Mouse (Mus musculus) CD4-positive helper T cell, adult 2 months (primary cell): ENCODE results near the gene Camk1.

Experiments used
- DNase-seq: peaks from one replicate; pipeline ENCODE4 v3.0.0-alpha.2; 2012; ENCODE audit warnings: low read depth, missing footprints, low spot score

Gene Camk1

DNA sequence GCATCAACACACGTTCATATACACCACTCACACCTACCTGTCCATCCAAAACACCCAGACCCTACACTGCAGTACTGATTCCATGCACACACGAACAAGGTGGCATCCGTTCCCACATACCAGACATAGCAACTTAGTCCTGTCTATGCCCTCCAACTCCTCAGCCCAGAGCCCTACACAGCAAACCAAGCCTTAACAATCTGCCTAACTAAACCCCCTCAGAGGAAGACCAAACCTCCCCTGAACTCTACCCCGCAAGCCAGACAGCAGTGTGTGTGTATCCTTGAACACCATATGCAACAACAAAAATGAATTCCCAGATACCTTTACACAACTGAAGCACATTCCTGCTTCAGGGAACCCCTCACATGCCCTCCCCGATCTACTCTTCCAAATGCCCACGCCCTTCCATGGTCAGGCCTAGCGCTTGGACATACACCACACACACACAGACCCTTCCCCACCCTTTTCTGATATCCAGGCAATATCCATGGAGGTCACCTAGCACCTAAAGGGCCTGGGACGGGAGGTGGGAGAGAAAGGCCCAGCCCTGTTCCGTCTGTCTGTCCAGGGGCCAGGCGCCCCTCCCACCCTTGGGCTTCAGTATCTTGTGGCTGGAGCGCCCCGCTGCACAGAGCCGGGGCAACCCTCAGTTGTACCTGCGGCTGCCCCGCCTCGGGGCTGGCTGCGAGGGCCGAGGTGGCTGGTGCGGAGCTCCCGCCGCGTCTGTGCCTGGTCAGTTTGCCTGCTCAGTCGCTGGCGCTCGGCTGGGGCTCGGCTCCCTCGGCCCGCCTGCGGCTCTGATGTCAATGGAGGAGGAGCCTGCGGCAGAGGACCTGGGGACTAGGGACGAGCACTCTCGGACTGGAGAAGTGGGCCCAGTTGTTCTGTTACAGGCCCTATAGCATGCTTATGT lies at the start of gene Camk1:
Camk1 (minus strand) TSS at position 808 of the 916 bp plus-strand sequence.
- DNase-seq: no peak

- no peak for DNase-seq
These were observed 48.7 kb upstream of the Camk1 start for GRCm38 (mm10) chr6:113392387-113393071.

GRCm38 (mm10) chr6:113392015-113392386 lies 48.2 kb upstream of the Camk1 start:
- no peak for DNase-seq

DNA sequence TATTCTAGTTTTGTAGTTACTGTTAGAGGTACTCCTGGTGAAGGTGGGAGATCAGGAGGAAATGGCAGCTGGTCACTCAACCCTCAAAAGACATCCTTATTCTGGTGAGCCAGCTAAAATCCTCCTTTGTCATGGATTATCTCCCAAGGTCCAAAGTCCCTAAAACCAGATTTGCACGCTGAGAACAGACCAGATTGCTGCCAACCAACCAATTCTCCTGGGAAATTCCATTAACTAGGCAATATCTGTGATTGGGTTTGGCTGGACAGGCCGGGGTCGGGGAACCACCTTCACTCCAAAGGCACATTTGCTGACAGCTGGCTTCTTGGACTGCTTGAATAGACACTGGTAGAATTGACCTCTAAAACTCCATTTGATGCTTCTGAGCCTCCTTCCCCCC lies 46.9 kb upstream of the Camk1 start:
- no peak for DNase-seq

GRCm38 (mm10) chr6:113388960-113389359 lies 45.2 kb upstream of the Camk1 start, which contains the start of gene Ttll3:
Gene Ttll3, plus strand, starts transcription at chr6:113389260.
- DNase-seq: no peak

DNA sequence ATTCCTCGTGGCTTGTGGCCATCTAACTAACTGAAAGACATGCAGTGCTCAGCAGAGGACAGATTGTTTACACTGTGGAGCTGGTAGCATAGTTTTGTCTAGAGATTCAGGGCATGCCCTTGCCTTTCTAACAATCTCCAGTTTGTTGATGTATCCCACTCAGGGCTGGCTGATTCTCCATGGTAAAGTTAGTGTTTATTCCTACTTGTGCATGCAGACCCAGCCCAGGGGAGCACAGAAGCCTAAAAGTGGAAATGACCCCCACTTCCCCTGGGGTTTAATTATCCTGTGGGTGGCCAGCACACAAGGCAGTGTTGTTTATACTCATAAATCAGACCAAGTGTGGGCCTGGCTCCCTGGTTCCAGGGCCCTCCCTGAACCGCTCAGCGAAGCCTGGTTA lies 42.2 kb upstream of the Camk1 start:
- DNase-seq: no peak

DNA sequence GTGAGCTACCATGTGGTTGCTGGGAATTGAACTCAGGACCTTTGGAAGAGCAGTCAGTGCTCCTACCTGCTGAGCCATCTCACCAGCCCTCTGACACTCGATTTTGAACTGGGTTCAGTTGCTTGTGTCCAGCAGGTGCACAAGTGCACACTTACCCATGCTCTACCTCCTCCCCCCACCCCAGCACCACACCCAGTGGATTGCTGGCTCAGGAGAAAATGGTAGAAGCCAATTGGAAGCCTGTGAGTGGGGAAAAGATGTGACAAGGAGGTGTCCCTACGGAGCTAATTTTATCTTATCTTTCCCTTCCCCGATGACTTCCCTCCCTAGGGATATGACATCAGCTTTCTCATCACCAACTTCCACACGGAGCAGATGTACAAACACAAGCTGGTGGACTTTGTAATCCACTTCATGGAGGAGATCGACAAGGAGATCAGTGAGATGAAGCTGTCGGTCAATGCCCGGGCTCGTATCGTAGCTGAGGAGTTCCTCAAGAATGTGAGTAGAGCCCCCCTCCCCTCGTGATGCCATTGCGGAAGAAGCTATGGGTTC lies 41.5 kb upstream of the Camk1 start:
- no peak for DNase-seq

GRCm38 (mm10) chr6:113384351-113384927 lies 40.7 kb upstream of the Camk1 start:
- no peak for DNase-seq

DNA sequence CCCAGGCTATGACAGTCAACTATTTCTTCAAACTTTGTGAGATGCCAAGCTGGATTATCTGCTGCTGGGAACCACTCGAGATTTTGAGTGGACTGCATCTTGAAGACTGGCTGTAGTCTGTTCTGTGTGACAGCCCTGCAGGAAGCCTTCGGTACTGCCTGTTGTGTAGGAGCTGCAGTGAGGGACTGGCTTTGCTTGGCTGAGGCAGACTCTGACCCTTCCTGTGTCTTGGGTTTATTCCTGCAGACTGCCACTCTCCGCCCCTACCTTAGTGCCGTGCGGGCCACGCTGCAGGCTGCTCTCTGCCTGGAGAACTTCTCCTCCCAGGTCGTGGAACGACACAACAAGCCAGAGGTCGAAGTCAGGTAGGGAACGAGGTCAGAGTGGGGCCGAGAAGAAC lies 36.7 kb upstream of the Camk1 start:
- no peak for DNase-seq

GRCm38 (mm10) chr6:113379246-113379645 lies 35.5 kb upstream of the Camk1 start:
- peak; percentile 7 for DNase-seq

DNA sequence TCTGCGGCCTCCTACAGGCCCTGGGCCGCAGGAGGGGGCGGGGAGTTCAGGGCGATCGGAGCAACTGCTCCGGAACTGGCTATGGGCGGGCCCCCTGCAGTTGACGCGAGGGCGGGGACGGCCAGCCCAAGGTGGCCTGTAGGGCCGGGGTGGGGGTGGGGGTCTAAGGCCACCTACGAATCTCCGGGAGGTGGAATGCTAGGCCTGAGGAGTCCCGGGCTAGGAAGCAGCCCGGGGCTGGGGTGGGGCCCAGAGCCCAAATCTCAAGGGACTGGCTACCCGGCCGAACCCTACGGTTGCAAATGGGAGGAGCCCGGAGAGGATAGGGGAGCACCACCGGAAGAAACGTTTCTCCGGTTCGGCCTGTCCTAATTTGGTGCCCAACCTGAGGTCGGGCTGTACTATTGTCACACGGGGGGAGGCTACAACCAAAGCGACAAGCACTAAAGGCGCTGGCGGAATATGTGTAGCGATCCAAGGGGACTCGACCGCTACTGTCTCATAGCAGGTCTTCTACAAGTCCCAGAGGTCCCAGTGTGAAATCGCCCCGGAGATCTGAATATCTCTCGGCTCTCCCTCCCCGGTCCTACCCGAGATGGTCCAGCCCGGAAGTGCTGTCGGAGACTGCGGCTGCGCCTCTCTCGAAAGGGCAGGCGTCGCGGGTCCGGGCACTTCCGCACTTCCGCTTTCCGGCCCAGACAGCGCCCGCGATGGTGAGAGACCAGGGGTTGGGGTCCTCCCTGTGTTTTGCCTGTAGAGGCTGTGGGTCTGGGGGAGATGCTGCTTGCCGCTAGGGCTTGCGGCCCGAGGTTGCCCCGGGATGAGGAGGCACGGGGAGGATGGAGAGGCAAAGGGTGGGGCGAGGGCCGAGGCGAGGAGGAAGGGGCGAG lies 34.0 kb upstream of the Camk1 start, which contains the start of the genes Tada3 and Arpc4:
Tada3 (minus strand) TSS at position 388 of the 890 bp plus-strand sequence.
Arpc4 (plus strand) TSS at position 620 of the 890 bp plus-strand sequence.
- peak; percentile 94 for DNase-seq

GRCm38 (mm10) chr6:113377172-113377495 lies 33.4 kb upstream of the Camk1 start:
- no peak for DNase-seq

DNA sequence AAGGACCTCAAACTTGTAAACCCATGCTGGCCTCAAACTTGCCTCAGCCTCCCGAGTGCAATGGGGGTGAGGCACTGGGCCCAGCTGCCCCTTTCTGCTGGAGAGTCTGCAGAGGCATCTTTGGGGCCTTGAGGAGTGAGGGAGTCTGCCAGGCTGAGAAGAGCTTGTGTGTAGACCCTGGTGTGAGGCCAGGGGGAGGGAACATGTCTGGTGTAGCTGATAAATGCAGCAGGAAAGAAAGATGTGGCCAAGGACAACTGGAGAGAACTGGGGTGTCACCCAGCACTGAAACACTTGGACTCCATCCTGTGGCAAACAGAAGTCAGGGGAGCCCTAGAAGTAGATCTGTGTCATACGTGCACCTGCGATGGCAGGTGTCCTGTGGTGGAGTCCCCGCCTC lies 29.7 kb upstream of the Camk1 start:
- no peak for DNase-seq

DNA sequence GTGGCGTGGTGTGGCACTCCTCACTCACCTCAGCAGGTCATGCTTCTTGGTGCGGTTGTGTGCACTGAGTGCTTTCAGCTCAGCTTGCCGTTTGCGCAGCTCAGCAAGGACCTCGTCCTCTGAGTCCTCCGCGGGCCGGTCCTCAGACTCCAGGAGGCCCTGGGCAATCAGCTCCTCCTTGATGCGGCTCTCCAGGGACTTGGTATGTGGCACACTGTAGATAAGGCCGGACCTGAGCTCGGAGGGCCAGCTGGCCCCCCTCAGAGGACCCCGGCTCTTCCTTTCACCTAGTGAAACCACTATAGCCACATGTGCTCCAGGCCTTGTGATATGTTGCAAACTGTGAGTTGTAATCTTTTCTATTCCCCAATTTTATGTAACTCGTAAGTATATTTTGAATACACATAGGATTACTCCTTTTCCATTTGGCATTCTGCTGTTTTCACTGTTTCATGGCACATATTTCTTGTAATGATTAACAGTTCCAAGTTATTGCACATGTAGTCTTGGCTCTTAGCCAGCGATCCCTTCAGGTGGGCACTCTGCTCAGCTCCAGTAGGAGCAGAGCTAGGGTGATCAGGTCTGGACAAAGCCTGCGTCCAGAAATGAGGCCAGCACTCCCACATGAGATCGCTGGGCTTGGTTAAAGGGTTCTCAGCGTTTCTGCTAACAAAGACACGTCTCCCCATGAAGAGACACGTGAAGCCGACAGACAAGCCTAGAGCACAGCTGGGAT lies 26.6 kb upstream of the Camk1 start:
- DNase-seq: no peak

GRCm38 (mm10) chr6:113368577-113368976 lies 24.8 kb upstream of the Camk1 start:
- DNase-seq: no peak

DNA sequence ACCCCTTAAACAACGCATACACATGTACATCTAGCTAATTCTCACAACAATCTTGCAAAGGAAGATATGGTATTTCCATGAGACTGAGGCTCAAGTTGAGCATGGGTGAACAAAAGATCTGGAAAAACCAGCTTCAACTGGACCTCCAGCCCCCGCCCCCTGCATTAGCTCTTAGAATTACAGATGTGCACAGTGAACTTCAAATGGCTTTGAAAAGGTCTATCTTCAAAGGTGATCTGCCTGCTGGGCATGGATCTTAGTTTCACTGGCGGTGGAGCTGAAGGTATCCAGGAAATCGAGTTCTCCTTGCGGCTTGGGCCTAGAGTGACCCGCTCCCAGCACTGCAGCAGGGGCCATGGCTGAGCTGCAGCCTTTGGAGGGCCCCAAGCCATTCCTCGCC lies 24.3 kb upstream of the Camk1 start:
- no peak for DNase-seq

- DNase-seq: no peak
These were observed 23.8 kb upstream of the Camk1 start for GRCm38 (mm10) chr6:113367574-113367973.

GRCm38 (mm10) chr6:113366639-113367038 lies 22.9 kb upstream of the Camk1 start:
- no peak for DNase-seq

DNA sequence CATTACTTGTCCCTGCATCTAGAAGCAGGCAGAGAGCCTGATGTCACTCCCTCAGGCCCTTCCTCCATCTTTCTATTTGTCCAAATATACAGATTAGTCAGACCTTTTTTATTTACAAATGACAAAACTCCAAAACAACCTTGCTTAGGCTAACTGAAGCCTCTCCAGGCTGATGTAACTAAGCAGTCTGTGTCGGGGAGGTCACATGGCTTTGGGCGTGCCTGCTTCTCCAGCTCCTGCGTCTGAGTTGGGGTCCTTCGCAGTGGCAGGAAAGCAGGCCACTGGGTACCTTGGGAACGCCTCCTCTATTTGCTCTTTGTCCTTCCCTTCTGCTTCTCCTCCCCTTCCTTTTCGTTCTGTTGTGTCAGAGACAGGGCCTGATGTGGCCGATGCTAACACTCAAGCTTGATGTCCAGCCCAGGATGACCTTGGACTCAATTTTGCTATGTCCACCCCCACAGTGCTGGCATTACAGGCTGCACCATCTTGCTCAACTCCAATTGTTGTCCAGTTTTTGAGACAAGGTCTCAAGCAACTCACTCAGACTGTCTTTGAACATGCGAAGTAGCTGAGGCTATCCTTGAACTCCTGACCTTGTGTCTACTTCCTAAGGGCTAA lies 20.8 kb upstream of the Camk1 start:
- DNase-seq: no peak

- no peak for DNase-seq
These were observed 18.5 kb upstream of the Camk1 start for GRCm38 (mm10) chr6:113362241-113362640.
